Mouse (Mus musculus) left cerebral cortex, adult 8-10 months (tissue): Measurements from ENCODE around the gene Paqr4. TPM values are rescaled to one million over a fixed set of nuclear protein-coding genes. Genes with fewer than 3 reads are reported as not detected.

Source experiments
- DNase-seq, 2 experiments: peaks; one replicate each; pipeline ENCODE4 v3.0.0; 2022; ENCODE audit warnings: low spot score in 2 of 2
- total RNA-seq, 4 experiments: library from RNA; stranded (reverse); gene quantifications; 2 replicates each; pipeline ENCODE4 v1.2.4; 2022

The Paqr4 gene
- total RNA-seq, 4 experiments from 2014 or later: 60.6 to 69.2 (median 62.3) TPM

DNA sequence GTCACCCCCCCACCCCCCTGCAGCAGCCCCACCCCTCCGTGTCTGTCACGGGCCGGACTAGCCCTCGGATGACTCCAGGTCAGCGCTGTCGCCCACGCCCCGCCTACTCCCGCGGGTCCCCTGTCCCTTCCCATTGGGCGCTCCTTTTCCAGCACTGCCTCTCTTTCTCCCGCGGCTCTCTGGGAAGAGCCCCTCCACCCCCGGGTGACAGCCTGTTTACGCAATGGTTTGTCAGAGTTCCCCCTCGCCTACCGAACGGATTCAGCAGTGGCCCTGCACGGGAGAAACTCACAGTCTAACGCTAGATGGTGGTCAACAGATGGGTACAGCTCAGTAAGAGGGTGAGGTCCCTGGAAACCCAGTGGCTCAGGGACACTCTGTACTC lies 13.9 kb downstream of the Paqr4 start:
- peak in 1 of 2 experiments; percentile 79 for DNase-seq

DNA sequence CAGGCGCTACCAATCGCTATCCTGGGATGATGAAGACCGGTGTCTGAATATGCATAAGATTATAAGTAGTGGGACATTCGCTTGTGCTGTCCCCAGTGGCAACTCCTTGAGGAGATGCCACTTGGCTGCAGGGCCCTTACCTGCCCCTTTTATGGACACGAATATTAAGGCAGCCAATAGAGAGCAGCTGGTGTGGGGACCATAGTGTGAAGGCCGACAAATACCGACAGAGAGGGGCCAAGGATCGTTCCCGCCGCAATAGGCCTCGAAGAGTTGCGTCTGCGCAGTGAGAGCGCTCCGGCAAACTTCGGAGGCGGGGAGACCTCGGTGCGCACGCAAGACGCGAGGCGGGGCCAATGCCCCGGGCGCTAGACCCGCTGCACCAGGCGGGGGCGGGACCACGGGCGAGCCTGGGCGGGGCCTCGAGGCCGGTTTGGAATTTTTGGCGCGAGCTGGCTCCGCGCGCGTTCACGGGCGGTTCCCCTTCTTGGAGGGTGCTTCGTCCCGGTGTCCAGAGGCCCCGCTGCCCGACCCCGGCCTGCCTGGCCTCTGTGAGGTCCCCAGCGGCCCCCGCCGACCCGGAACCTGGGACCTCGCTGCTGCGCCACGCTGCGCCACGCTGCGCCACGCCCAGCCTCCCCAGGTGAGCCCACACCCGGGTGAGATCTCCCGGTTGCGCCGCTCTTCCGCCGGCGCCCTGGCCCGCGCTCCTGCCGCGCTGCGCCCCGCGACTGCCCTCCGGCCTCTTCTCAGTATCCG lies 14.5 kb downstream of the Paqr4 start, which contains the start of gene Pkmyt1:
Gene Pkmyt1, plus strand, starts transcription at position 338 of the 759 bp plus-strand sequence.
- DNase-seq: peak; percentile 84 to 90

DNA sequence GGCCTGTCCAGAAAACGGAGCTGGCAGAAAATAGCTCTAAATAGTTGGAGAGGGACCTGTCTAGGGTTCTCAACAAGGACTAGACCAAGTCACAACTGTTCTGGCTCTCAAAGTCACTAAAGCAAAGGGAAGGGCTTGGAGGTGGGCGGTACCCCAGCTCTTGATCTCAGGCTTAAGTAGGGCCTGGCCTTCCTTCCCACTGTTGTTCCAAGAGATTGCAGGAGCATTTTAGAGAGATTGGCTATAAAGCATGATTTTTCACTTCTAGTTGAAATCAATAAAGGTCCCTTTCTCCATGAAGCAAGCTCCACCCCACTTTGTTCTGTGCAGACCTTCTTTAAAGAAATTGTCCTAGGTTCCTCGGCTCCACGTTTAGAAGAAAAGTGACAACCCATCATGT lies 15.2 kb downstream of the Paqr4 start:
- DNase-seq: no peak

DNA sequence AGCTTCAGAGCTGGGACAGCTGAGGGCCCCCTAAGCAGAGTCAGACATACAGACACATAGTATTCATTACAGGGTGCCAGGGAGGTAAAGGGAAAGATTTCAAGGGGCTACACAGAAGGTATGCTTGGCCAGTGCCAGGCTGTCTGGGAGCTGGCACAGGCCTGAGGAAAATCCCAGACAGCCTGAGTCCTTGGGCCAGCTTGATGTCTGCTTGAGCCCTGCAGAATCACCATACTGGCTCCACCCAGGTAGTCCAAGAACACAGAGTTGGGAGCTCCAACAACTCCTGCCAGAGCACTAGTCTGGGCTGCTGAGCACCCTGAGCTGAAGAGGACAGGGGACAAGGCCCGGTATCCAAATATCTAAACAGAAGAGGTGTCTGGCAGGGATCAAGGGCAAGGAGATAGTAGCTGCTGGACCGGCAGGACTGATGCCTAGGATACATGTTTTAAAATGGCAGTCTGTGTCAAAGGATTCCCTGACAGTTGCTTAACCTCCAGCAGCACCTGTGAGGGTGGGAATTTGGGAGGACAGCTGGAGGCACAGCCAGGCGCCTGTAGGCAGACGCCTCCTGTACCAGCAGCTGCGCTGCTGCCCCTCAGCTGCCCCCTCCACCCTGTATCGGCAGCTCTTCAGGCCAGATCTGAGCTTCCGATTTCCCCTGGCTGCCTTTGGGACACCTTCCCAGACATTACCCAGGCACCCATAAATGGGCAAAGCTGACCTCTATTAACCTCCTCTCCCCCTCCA lies 18.1 kb downstream of the Paqr4 start, which contains the start of gene 1520401A03Rik:
Gene 1520401A03Rik, minus strand, starts transcription at position 408 of the 750 bp plus-strand sequence.
- DNase-seq: no peak

DNA sequence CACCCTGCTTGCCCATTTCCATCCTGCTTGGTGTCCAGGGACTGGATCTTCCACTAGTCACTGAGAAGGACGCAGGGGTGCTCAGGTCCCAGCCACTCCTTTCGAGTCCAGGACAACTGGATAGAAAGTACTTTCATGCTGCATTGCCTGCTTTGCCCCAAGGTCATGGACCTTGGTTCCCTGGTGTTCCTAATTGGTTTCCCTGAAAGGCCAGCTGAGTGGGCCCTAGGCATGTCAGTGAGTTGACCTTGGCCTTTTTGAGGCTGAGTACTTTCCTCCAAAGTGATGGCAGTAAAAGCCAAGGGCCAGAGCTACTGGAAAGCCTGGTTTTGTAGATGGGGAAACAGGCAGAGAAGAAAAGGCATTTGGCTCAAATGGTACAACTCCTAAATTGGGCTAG lies 18.8 kb downstream of the Paqr4 start:
- no peak for DNase-seq

DNA sequence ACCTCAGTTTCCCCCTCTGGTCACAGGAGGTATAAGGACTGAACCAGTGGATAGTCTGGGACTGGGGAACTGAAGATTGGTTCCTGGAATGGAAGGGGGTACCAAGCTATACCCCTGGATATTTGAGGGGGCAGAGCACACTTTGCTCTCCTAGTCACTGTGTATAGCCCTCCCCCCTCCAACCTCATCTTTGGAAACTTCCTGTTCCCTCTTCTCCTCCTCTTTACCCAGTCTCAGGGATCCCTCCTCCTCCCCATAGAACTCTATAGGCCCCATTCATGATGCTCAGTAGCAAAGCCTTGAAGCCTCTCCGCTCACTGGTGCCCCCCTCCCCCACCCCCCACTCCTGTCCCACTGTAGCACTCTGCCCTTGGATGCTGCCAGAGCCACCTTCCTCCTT lies 21.2 kb downstream of the Paqr4 start:
- no peak for DNase-seq

DNA sequence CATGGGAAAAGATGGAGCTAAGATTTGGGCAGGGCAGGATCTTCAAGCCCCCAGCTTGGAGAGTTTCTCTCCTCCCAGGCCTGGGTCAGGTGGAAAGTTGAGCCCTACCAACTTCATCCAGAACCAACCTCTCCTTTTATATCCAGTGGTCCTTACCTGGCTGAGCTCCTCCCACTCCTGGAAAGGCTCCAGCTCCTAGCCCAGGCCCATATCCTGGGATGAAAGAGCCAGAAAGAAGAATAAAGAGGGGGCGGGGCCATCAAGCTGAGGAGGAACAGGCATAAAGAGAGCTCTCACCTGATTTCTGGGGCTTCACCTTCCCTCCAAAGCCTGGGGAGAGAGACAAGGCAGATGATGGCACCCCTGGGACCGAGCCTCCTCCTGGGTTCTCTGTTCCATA lies 23.7 kb downstream of the Paqr4 start:
- DNase-seq: no peak

DNA sequence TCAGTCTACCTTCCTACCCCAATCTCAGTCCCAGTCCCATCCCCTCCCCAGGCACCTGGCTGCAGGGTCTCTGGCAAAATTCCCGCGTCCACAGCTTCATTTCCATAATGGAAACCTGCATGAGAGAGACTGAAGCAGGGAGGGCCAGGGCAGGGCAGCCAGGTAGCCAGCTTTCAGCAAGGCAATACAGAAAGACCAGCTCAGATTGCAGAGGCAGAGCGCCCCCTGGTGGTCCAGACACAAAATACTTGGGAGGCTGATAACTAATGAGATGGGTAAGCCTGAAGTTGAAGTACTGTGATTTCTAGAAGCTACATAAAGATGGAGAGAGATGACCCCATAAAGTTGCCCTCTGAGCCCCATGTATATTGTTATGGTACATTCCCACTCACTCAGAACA lies 34.5 kb downstream of the Paqr4 start:
- DNase-seq: peak; percentile 46 to 50

DNA sequence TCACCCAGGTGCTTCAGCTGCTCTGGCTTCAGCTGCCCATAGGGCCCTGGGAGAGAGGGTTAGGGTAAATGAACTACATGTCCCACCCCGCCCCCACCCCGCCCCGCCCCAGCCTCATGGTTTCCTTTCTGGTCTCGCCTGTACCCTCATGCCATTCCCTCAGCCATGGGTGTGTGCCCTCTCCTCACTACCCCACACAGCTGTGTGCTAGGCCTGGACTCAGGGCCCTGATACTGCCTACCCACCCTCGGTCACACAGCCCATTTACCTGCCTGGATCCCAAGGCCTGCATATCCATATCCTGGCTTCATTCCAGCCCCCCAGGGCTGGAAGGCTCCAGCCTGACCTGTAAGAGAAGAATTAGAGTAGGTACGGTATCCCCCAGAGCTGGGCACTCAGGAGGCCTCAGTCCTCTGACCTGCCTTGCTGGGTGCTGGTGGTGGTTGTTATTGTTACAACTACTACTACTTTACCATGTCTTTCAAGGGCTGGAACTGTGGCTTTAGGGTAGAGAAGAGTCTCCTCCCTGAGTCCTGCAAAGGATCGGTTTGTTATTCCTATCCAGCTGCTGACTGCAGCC lies 35.1 kb downstream of the Paqr4 start:
- no peak for DNase-seq

DNA sequence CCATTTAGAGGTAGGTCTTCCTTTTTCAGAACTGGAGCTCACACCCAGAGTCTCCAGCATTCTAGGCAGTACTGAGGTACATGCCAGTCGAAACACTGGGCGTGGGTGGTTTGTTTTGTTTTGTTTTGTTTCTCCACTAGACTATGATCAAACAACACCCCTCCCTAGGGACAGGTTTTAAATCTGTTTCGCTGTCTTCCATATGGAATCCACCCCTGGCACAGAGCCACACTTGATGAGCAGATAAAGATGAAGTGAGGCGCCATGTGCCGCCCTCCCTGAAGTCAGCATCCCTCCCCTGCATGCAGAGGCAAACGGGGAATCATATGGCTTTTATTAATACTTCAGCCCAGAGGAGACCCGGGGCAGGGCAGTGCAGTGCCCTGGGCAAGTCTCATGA lies 35.9 kb downstream of the Paqr4 start:
- no peak for DNase-seq

DNA sequence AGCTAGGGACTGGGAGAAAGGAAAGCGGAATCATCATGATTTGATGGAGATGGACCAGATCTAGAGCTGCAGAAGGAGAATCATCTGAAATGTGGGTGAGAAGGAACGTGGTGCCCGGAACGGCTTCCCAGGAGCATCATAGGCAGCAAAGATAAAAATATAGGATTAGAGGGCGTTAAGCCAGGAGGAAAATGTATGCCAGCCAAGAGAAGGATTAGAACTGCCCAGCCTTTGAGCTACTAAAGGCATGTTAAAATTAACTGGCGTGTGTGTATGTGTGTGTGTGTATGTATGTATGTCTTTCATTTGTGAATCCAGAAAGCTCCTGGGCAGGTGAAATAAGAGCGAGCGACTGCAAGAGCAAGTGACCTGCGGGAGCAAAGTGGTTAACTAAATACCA lies 37.4 kb downstream of the Paqr4 start:
- no peak for DNase-seq

DNA sequence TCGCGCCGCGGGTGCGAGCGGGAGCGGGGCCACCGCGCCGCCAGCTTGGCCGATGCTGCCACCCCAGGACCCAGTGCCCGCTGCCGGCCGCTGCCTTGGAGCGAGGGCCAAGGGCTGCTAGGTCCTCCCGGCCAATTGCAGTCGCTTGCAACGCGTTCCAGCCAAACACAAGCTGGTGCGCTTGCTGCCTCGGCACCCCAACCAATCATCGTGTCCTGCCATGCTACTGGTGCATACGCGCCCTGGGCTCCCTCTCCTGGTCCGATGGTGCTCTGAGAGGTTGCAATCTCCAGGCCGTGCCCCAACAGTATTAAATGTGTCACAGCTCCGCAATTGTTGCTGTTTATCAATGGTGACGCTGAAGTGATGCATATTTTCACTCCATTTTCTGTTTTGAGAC lies 40.6 kb downstream of the Paqr4 start:
- peak; percentile 75 to 91 for DNase-seq

DNA sequence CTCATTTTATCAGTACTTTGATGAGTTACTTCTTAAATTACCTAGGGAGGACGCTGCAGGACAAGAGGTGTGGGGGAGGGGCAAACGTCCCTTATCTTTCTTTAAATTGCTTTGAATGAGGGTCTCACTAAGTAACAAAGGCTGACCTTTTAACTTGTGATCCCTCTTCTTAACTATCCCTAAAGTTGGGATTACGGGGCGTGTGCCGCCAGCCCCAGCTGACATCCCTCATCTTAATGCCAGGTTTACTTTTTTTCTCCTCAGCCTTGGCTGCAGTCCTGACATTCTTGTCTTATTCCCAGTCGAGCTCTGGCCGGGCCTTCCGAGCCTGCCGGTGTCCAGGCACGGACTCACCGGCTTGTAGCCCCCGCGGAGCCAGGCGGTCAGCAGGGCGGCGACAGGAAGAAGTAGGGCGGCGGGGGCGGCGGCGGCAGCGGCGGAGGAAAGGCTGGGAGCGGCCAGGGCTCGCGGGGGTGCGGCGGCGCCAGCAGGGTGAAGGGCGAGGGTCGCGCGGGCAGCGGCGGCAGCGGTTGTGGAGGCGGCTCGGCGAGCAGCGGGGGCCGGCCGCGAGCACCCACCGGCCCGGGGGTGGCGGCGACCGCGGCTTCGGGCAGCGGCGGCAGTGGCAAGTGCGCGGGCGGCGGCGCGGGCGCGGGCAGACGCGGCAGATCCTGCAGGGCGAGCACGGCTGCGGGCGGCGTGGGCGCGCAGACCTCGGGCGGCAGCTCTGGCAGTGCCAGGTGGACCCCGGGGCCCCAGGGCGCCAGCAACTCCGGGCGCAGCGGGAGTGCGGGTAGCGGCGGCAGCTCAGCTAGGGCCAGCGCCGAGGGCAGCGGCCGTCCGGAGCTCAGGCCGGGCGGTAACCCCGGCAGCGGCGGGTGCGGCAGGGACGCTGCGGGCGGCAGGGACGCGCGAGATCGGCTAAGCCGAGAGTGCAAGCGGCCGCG lies 41.3 kb downstream of the Paqr4 start:
- DNase-seq: no peak

DNA sequence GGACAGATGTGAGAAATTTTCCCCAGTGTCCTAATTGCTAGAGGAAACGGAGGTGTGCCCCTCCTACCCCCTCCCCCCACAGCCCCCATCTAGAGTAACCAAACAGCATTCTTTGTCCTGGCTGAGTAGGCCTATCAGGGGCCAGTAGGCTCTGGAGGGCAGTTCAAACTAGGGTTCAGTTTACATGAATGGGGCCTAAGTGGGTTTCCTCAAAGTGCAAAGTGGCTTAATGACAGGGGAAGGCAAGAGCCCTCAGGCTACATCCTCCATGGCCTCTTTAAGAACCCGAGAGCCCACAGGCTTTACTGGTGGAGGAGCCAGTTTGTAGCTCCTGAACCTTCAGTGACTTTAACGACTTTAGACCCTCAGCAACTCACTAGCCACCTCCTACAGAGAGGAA lies 44.9 kb downstream of the Paqr4 start:
- no peak for DNase-seq

DNA sequence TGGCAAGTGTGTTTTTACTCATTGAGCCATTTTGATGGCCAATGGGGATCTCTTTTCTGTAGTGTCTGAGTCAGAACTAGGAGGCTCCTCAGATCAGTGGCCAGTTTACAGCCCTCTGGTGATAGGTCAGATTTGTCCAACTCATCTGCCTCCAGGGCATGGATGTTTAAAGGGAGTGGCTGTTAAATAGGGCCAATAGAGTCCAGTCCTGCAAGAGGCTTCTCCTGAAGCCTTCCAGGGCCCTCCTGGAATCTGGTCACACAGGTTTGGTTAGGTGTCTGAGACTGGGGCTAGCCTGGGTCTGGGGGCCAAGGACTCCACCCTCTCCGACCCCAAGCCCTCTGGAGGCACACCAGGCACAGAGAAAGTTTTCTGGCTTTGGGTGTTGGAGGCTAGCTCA lies 46.2 kb downstream of the Paqr4 start:
- DNase-seq: no peak

Other genes starting within 250 kb of the Paqr4 start
- gene Zfp213, start 176.6 kb downstream of the Paqr4 start, total RNA-seq: 1 to 10 TPM; 5.9 to 7.1 (median 6.8) TPM
- gene Zfp13, start 141.4 kb downstream of the Paqr4 start, total RNA-seq: 10 to 100 TPM; 20.6 to 32.1 (median 27.1) TPM
- not detected for gene Zscan10, start 140.0 kb downstream of the Paqr4 start, total RNA-seq
- under 1 TPM in 3 of 4 experiments, not detected in 1; 0.16 to 0.20 (median 0.19) TPM for gene Mmp25, start 95.6 kb downstream of the Paqr4 start, total RNA-seq
- not detected for gene Bicdl2, start 80.4 kb downstream of the Paqr4 start, total RNA-seq
- 100 to 1,000 TPM; 128 to 137 (median 134) TPM for gene Hcfc1r1, start 67.3 kb downstream of the Paqr4 start, total RNA-seq
- 1 to 10 TPM; 5.9 to 8.2 (median 6.9) TPM for gene Thoc6, start 67.0 kb downstream of the Paqr4 start, total RNA-seq
- 1 to 10 TPM; 4.9 to 9.2 (median 7.0) TPM for gene Tnfrsf12a, start 63.4 kb downstream of the Paqr4 start, total RNA-seq
- under 1 TPM in 1 of 4 experiments, not detected in 3; 0.34 TPM for gene Cldn6, start 61.6 kb downstream of the Paqr4 start, total RNA-seq
- gene Cldn9, start 56.8 kb downstream of the Paqr4 start, total RNA-seq: under 1 TPM in 2 of 4 experiments, not detected in 2; 0.23 to 0.63 TPM
- gene 1520401A03Rik, start 18.1 kb downstream of the Paqr4 start, total RNA-seq: under 1 TPM in 3 of 4 experiments, not detected in 1; 0.11 to 0.57 (median 0.19) TPM
- 1 to 10 TPM; 4.6 to 6.4 (median 5.5) TPM for gene Pkmyt1, start 14.5 kb downstream of the Paqr4 start, total RNA-seq
- gene Kremen2, start 5.0 kb upstream of the Paqr4 start, total RNA-seq: 1 to 10 TPM in 2 of 4 experiments, under 1 TPM in 2; 0.78 to 1.4 (median 1.0) TPM
- gene Flywch1, start 30.7 kb upstream of the Paqr4 start, total RNA-seq: 100 to 1,000 TPM; 423 to 484 (median 468) TPM
- 10 to 100 TPM; 12.2 to 21.3 (median 17.7) TPM for gene Flywch2, start 45.2 kb upstream of the Paqr4 start, total RNA-seq
- gene Srrm2, start 49.7 kb upstream of the Paqr4 start, total RNA-seq: 100 to 1,000 TPM; 535 to 585 (median 566) TPM
- gene Elob, start 88.3 kb upstream of the Paqr4 start, total RNA-seq: 100 to 1,000 TPM; 314 to 398 (median 353) TPM
- gene Prss33, start 95.2 kb upstream of the Paqr4 start, total RNA-seq: under 1 TPM in 1 of 4 experiments, not detected in 3; 0.30 TPM
- under 1 TPM in 3 of 4 experiments, not detected in 1; 0.39 to 0.87 (median 0.66) TPM for gene Prss32, start 103.0 kb upstream of the Paqr4 start, total RNA-seq
- 1 to 10 TPM; 1.1 to 3.2 (median 2.0) TPM for gene Prss41, start 103.3 kb upstream of the Paqr4 start, total RNA-seq
- gene Prss21, start 127.2 kb upstream of the Paqr4 start, total RNA-seq: not detected
- gene Dcpp1, start 140.0 kb upstream of the Paqr4 start, total RNA-seq: not detected
- gene Dcpp2, start 140.0 kb upstream of the Paqr4 start, total RNA-seq: not detected
- not detected for gene Dcpp3, start 176.6 kb upstream of the Paqr4 start, total RNA-seq
- gene Sbp, start 200.8 kb upstream of the Paqr4 start, total RNA-seq: not detected
- not detected for gene Sbpl, start 214.4 kb upstream of the Paqr4 start, total RNA-seq
- under 1 TPM; 0.25 to 0.96 (median 0.68) TPM for gene Prss30, start 239.7 kb upstream of the Paqr4 start, total RNA-seq